Mouse (Mus musculus) MEL (cell line): Measurements from ENCODE around the gene Slc25a44. TPM values are rescaled to one million over a fixed set of nuclear protein-coding genes. Genes with fewer than 3 reads are reported as not detected.

Source experiments
- DNase-seq: peaks from one replicate; pipeline ENCODE4 v3.0.0; 2011; ENCODE audit warnings: low read depth, low spot score
- H3K27ac ChIP-seq: 2 replicates; pipeline ENCODE4 v1.5.1; 2012; ENCODE audit warnings: low read depth, mild to moderate bottlenecking, control low read depth, low read length, moderate library complexity; ENCODE audit not compliant: control insufficient read depth
- H3K27me3 ChIP-seq, 2 experiments: fragments of 150-350 bp in 1 of 2; sonication (generic) in 1 of 2; 2 replicates each; pipeline ENCODE4 v1.6.1; 2012; ENCODE audit warnings: low read length in 2 of 2, mild to moderate bottlenecking in 2 of 2, improper control_type of control experiment in 1 of 2, moderate library complexity in 1 of 2; ENCODE audit not compliant: insufficient read depth in 2 of 2, control insufficient read depth in 1 of 2
- H3K36me3 ChIP-seq, 2 experiments: 2 replicates each; pipeline ENCODE4 v1.6.1; 2012 to 2014; ENCODE audit warnings: low read length in 2 of 2, improper control_type of control experiment in 1 of 2, inconsistent platforms in 1 of 2, mild to moderate bottlenecking in 1 of 2; ENCODE audit not compliant: insufficient read depth in 2 of 2, control insufficient read depth in 1 of 2
- H3K4me1 ChIP-seq, 2 experiments: fragments of 150-350 bp in 1 of 2; sonication (generic) in 1 of 2; 2 replicates each; pipeline ENCODE4 v1.6.1; 2012; ENCODE audit warnings: low read length in 2 of 2, improper control_type of control experiment in 1 of 2, mild to moderate bottlenecking in 1 of 2; ENCODE audit not compliant: insufficient read depth in 2 of 2, control insufficient read depth in 1 of 2
- H3K4me3 ChIP-seq, 2 experiments: fragments of 150-350 bp in 1 of 2; sonication (generic) in 1 of 2; 2 replicates each; pipeline ENCODE4 v1.5.1; 2012; ENCODE audit warnings: low read depth in 2 of 2, low read length in 2 of 2, mild to moderate bottlenecking in 2 of 2, moderate library complexity in 2 of 2, control low read depth in 1 of 2, improper control_type of control experiment in 1 of 2; ENCODE audit not compliant: control insufficient read depth in 1 of 2, insufficient read depth in 1 of 2
- H3K79me2 ChIP-seq: 2 replicates; pipeline ENCODE4 v1.6.1; 2012; ENCODE audit warnings: mild to moderate bottlenecking, low read length, moderate library complexity; ENCODE audit not compliant: control insufficient read depth, poor library complexity, insufficient read depth
- H3K9ac ChIP-seq: 2 replicates; pipeline ENCODE4 v1.6.1; 2012; ENCODE audit warnings: low read depth, mild to moderate bottlenecking, control low read depth, low read length, moderate library complexity; ENCODE audit not compliant: control insufficient read depth, poor library complexity, severe bottlenecking
- H3K9me3 ChIP-seq: fragments of 150-350 bp; sonication (generic); replicated peaks from 2 replicates; pipeline ENCODE4 v1.6.1; 2012; ENCODE audit warnings: mild to moderate bottlenecking, low read length, improper control_type of control experiment, moderate library complexity; ENCODE audit not compliant: insufficient read depth
- BHLHE40 ChIP-seq: IDR thresholded peaks from 2 replicates; pipeline ENCODE4 v1.6.1; 2012; ENCODE audit warnings: low read depth, mild to moderate bottlenecking, inconsistent platforms, low read length, improper control_type of control experiment, borderline replicate concordance
- CHD1 ChIP-seq: IDR thresholded peaks from 2 replicates; pipeline ENCODE4 v1.6.1; 2012; ENCODE audit warnings: low read depth, mild to moderate bottlenecking, inconsistent platforms, low read length, improper control_type of control experiment
- CHD2 ChIP-seq: IDR thresholded peaks from 2 replicates; pipeline ENCODE4 v1.6.1; 2011; ENCODE audit warnings: low read length, improper control_type of control experiment
- CTCF ChIP-seq, 3 experiments: IDR thresholded peaks in 2 of 3; conservative IDR thresholded peaks in 1 of 3; 2 replicates each; pipeline ENCODE4 v1.5.1; 2011 to 2012; ENCODE audit warnings: low read length in 3 of 3, low read depth in 2 of 3, mild to moderate bottlenecking in 2 of 3, improper control_type of control experiment in 1 of 3, inconsistent platforms in 1 of 3, mixed read lengths in 1 of 3, moderate library complexity in 1 of 3; ENCODE audit not compliant: control insufficient read depth in 1 of 3, insufficient read depth in 1 of 3, poor library complexity in 1 of 3, severe bottlenecking in 1 of 3
- ELF1 ChIP-seq: IDR thresholded peaks from 2 replicates; pipeline ENCODE4 v1.6.1; 2014; ENCODE audit warnings: low read depth, mild to moderate bottlenecking, inconsistent platforms, low read length, improper control_type of control experiment, moderate library complexity
- GABPA ChIP-seq: IDR thresholded peaks from 2 replicates; pipeline ENCODE4 v1.6.1; 2012; ENCODE audit warnings: low read depth, mild to moderate bottlenecking, inconsistent platforms, low read length, improper control_type of control experiment, moderate library complexity
- GATA1 ChIP-seq: IDR thresholded peaks from 2 replicates; pipeline ENCODE4 v1.6.1; 2011; ENCODE audit warnings: low read depth, low read length, improper control_type of control experiment
- MAFK ChIP-seq: IDR thresholded peaks from 2 replicates; pipeline ENCODE4 v1.6.1; 2011; ENCODE audit warnings: low read depth, mild to moderate bottlenecking, low read length, improper control_type of control experiment, borderline replicate concordance
- MAX ChIP-seq: IDR thresholded peaks from 2 replicates; pipeline ENCODE4 v1.6.1; 2011; ENCODE audit warnings: low read length, improper control_type of control experiment
- MAZ ChIP-seq: IDR thresholded peaks from 2 replicates; pipeline ENCODE4 v1.6.1; 2012; ENCODE audit warnings: low read depth, mild to moderate bottlenecking, inconsistent platforms, low read length, improper control_type of control experiment
- MEF2A ChIP-seq: IDR thresholded peaks from 2 replicates; pipeline ENCODE4 v1.6.1; 2014; ENCODE audit warnings: low read depth, mild to moderate bottlenecking, inconsistent platforms, low read length, improper control_type of control experiment; ENCODE audit not compliant: poor library complexity, insufficient replicate concordance, severe bottlenecking; ENCODE audit errors: extremely low read depth
- MXI1 ChIP-seq: IDR thresholded peaks from 2 replicates; pipeline ENCODE4 v1.6.1; 2011; ENCODE audit warnings: mild to moderate bottlenecking, low read depth, low read length, improper control_type of control experiment
- MYC ChIP-seq: IDR thresholded peaks from 2 replicates; pipeline ENCODE4 v1.6.1; 2011; ENCODE audit warnings: low read depth, mild to moderate bottlenecking, low read length, improper control_type of control experiment, moderate library complexity
- NRF1 ChIP-seq: IDR thresholded peaks from 2 replicates; pipeline ENCODE4 v1.6.1; 2014; ENCODE audit warnings: low read depth, mild to moderate bottlenecking, inconsistent platforms, low read length, improper control_type of control experiment, moderate library complexity; ENCODE audit not compliant: poor library complexity, insufficient read depth, severe bottlenecking
- POLR2A ChIP-seq, 2 experiments: IDR thresholded peaks; 2 replicates each; pipeline ENCODE4 v1.6.1; 2011 to 2012; ENCODE audit warnings: low read length in 2 of 2, mild to moderate bottlenecking in 2 of 2, control low read depth in 1 of 2, improper control_type of control experiment in 1 of 2, low read depth in 1 of 2, moderate library complexity in 1 of 2; ENCODE audit not compliant: control insufficient read depth in 1 of 2, insufficient read depth in 1 of 2, poor library complexity in 1 of 2
- POLR2AphosphoS5 ChIP-seq: IDR thresholded peaks from 2 replicates; pipeline ENCODE4 v1.6.1; 2012; ENCODE audit warnings: low read depth, borderline replicate concordance, mild to moderate bottlenecking, inconsistent platforms, low read length, moderate library complexity, mixed read lengths
- RAD21 ChIP-seq: IDR thresholded peaks from 2 replicates; pipeline ENCODE4 v1.6.1; 2011; ENCODE audit warnings: mild to moderate bottlenecking, low read depth, low read length, improper control_type of control experiment
- SIN3A ChIP-seq: IDR thresholded peaks from 2 replicates; pipeline ENCODE4 v1.6.1; 2012; ENCODE audit warnings: low read length, improper control_type of control experiment, inconsistent platforms
- SMC3 ChIP-seq: IDR thresholded peaks from 2 replicates; pipeline ENCODE4 v1.6.1; 2011; ENCODE audit warnings: low read depth, low read length, improper control_type of control experiment
- TBP ChIP-seq: IDR thresholded peaks from 2 replicates; pipeline ENCODE4 v1.8.0; 2011; ENCODE audit warnings: low read depth, low read length, improper control_type of control experiment
- UBTF ChIP-seq: IDR thresholded peaks from 2 replicates; pipeline ENCODE4 v1.6.1; 2012; ENCODE audit warnings: low read depth, mild to moderate bottlenecking, inconsistent platforms, low read length, improper control_type of control experiment, moderate library complexity, borderline replicate concordance; ENCODE audit not compliant: insufficient read depth
- USF1 ChIP-seq: IDR thresholded peaks from 2 replicates; pipeline ENCODE4 v1.6.1; 2014; ENCODE audit warnings: low read depth, mild to moderate bottlenecking, inconsistent platforms, low read length, improper control_type of control experiment, moderate library complexity
- ZC3H11A ChIP-seq: IDR thresholded peaks from 2 replicates; pipeline ENCODE4 v1.6.1; 2012; ENCODE audit warnings: low read depth, mild to moderate bottlenecking, inconsistent platforms, low read length, improper control_type of control experiment
- ZNF384 ChIP-seq: IDR thresholded peaks from 2 replicates; pipeline ENCODE4 v1.6.1; 2012; ENCODE audit warnings: low read depth, mild to moderate bottlenecking, inconsistent platforms, low read length, improper control_type of control experiment
- polyA plus RNA-seq, 2 experiments: library from polyadenylated mRNA; stranded (reverse) in 1 of 2; unstranded in 1 of 2; fragments of >175 nt in 1 of 2; fragments of >200 nt in 1 of 2; gene quantifications; 2 replicates each; pipeline versions ENCODE4 v1.2.1 to v1.2.4; 2012; ENCODE audit warnings: low replicate concordance in 2 of 2, low read depth in 1 of 2; ENCODE audit not compliant: insufficient read length in 2 of 2, insufficient read depth in 1 of 2, missing spikeins in 1 of 2
- total RNA-seq: library from RNA; depleted of rRNA; stranded (reverse); fragments of 300-350 nt; gene quantifications from 2 replicates; pipeline ENCODE4 v1.2.3, GENCODE M21; 2012

Gene Slc25a44
- total and polyA plus RNA-seq, 3 experiments, result 30.5 to 34.6 TPM; not detected in 1

DNA sequence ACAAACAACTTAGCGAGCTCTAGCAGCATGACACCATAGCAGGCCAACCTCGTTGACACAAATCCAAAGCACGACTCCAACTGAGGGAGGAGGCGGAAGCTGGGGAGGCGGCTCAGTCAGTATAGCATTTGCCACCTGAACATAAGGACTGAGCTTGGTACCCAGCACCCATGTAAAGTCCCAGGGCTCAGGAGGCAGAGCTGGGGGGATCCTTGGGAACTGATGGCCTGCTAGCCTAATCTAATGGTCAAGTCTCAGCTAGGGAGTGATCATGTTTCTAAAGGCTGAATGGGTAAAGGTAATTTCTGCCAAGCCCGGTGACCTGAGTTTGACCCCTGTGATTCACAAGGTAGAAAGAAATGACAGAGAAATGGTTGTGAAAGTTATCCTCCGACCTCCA, 17.4 kb downstream of the Slc25a44 start:
- H3K9me3 ChIP-seq, result no peaks in the 10 kb centered on the region
- no peak for DNase-seq
- H3K36me3 ChIP-seq, result peaks cover 0 to 15% of the 10 kb centered on the region in 2 experiments; a peak in 3 of 4 replicates
- peaks cover 26% of the 10 kb centered on the region for H3K79me2 ChIP-seq
- TF ChIP-seq CHD2, result no peak
- TF ChIP-seq GATA1, result no peak
- TF ChIP-seq RAD21, result no peak
- no peak for TF ChIP-seq NRF1
- no peak for TF ChIP-seq MAFK
- TF ChIP-seq ZNF384, result no peak
- H3K27ac ChIP-seq, result no peak overlapping the region
- no peaks in the 10 kb centered on the region for H3K27me3 ChIP-seq
- no peak overlapping the region for H3K4me3 ChIP-seq
- peaks cover 0 to 26% of the 10 kb centered on the region in 2 experiments; a peak in 3 of 4 replicates for H3K4me1 ChIP-seq
- no peak overlapping the region for H3K9ac ChIP-seq

DNA sequence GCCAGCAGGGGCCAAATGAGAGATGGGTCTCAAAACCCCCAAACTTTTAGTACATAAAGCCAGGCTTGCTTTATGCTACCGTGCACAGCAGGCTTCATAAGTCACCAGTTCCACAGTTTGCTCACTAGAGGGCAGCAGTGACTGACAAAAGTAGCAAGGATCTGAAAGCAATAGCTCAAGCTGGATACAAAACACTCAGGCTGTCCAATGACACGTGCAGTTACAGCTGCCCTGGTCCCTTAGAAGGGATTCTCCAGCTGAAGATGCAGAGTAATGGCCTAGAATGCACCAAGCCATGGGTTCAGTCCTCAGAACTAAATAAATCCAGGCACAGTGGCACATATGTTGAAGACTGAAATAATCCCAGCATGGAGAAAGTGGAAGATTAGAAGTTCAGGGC, 17.8 kb downstream of the Slc25a44 start:
- Histone ChIP-seq H3K9ac (no peak overlapping the region), H3K79me2 (peaks cover 26% of the 10 kb centered on the region), H3K27ac (no peak overlapping the region), H3K27me3 (no peaks in the 10 kb centered on the region), H3K4me3 (no peak overlapping the region), H3K36me3 (peaks cover 2 to 15% of the 10 kb centered on the region in 2 experiments), H3K9me3 (no peaks in the 10 kb centered on the region), H3K4me1 (peaks cover 0 to 26% of the 10 kb centered on the region in 2 experiments; a peak in 3 of 4 replicates)
- peak; percentile 95 for DNase-seq
- TF ChIP-seq MXI1, result peak; percentile 91
- peak; percentile 80; the same call in 1 of the 2 replicates for TF ChIP-seq BHLHE40
- peak; percentile 96 for TF ChIP-seq MYC
- TF ChIP-seq MAX, result peak; percentile 81
- TF ChIP-seq RAD21, result peak; percentile 99
- TF ChIP-seq GABPA, result no peak
- TF ChIP-seq SMC3, result peak; percentile 96
- TF ChIP-seq CHD1, result no peak
- TF ChIP-seq POLR2AphosphoS5, result no peak
- TF ChIP-seq POLR2A (IDR thresholded peaks at IDR 0.05; ENCODE audit: control insufficient read depth in 1 of 2, insufficient read depth in 1 of 2, low read depth in 1 of 2, low read length in 2 of 2, poor library complexity in 1 of 2), result no peak
- no peak for TF ChIP-seq UBTF
- no peak for TF ChIP-seq MEF2A
- no peak for TF ChIP-seq ELF1
- peak; percentile 83 to 100 (median 96) for TF ChIP-seq CTCF (IDR thresholded peaks at IDR 0.05 in 2 of 3, conservative IDR thresholded peaks at IDR 0.05 in 1 of 3; ENCODE audit: control insufficient read depth in 1 of 3, insufficient read depth in 1 of 3, low read depth in 2 of 3, low read length in 3 of 3, poor library complexity in 1 of 3, severe bottlenecking in 1 of 3)
- TF ChIP-seq SIN3A, result peak; percentile 94
- peak; percentile 97 for TF ChIP-seq ZC3H11A
- no peak for TF ChIP-seq MAZ
- 0 out of 2 replicates have a peak, but pooled peaks have one; percentile 21 for TF ChIP-seq USF1
- TF ChIP-seq TBP, result 0 out of 2 replicates have a peak, but pooled peaks have one; percentile 17
